Mouse (Mus musculus) cerebellum, adult 2 months (tissue): ENCODE data around the gene Gpr1. TPM values are rescaled to one million over a fixed set of nuclear protein-coding genes. Genes with fewer than 3 reads are reported as not detected.

Experiments used
- DNase-seq, 2 experiments: peaks; one replicate each; pipeline ENCODE4 v3.0.0; 2021
- H3K27ac ChIP-seq: fragments of 200-500 bp; 2 replicates; pipeline ENCODE4 v1.5.1; 2012; ENCODE audit warnings: low read length, control low read depth, inconsistent platforms; ENCODE audit not compliant: insufficient read depth
- H3K27me3 ChIP-seq: fragments of 200-500 bp; 2 replicates; pipeline ENCODE4 v1.6.1; 2012; ENCODE audit warnings: inconsistent platforms, mild to moderate bottlenecking, low read length, moderate library complexity; ENCODE audit not compliant: control insufficient read depth, insufficient read depth
- H3K4me1 ChIP-seq: fragments of 200-500 bp; 2 replicates; pipeline ENCODE4 v1.6.1; 2011; ENCODE audit warnings: low read length; ENCODE audit not compliant: control insufficient read depth, insufficient read depth
- H3K4me3 ChIP-seq: fragments of 200-500 bp; replicated peaks from 2 replicates; pipeline ENCODE3; 2011; ENCODE audit warnings: mild to moderate bottlenecking, low read depth, low read length, control low read depth; ENCODE audit not compliant: insufficient read depth
- CTCF ChIP-seq: fragments of 200-500 bp; IDR thresholded peaks from 2 replicates; pipeline ENCODE4 v1.5.1; 2011; ENCODE audit warnings: low read depth, mild to moderate bottlenecking, control low read depth, low read length, moderate library complexity, borderline replicate concordance; ENCODE audit not compliant: insufficient read depth
- POLR2A ChIP-seq: fragments of 200-500 bp; IDR thresholded peaks from 2 replicates; pipeline ENCODE4 v1.6.1; 2011; ENCODE audit warnings: low read length, control low read depth, borderline replicate concordance; ENCODE audit not compliant: insufficient read depth
- WGBS: fragments of 180-500 bp; shearing (Covaris S2); methylation state at CpG from one replicate; pipeline ENCODE4 v1.1.7; 2018; 5-methylcytosine and 5-hydroxymethylcytosine counted together
- polyA plus RNA-seq: library from polyadenylated mRNA; depleted of rRNA; stranded (reverse); fragments of >200 nt; gene quantifications from 2 replicates; pipeline ENCODE4 v1.2.3, GENCODE M21; 2012

Gene Gpr1
- polyA plus RNA-seq, 1 experiment: 0.20 TPM

DNA sequence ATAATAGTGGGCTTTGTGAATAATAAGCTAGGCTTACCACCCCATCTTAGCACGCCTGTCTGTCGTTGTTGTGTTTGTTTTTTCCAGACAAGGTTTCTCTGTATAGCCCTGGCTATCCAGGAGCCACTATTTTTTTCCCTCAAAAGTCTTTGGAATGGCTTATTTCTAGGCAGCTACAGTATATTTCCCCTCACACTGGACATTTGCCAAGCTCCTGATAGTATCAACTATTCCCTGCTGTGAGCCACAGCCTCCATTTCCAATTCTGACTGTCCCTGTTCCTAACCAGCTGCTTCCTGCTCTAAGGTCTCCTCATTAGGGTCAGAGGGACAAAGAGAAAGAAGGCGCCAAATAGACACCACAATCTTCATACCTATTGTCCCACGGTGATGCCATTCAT is 40.8 kb upstream of the Gpr1 start:
- Histone ChIP-seq H3K27me3 (peaks cover 9% of the 10 kb centered on the region; the same call in 1 of the 2 replicates), H3K27ac (no peak overlapping the region), H3K4me1 (no peaks in the 10 kb centered on the region), H3K4me3 (no peak overlapping the region)
- WGBS: 30% methylated on average over 4 of the region's 4 CpGs
- no peak for TF ChIP-seq CTCF
- no peak for TF ChIP-seq POLR2A
- no peak for DNase-seq

DNA sequence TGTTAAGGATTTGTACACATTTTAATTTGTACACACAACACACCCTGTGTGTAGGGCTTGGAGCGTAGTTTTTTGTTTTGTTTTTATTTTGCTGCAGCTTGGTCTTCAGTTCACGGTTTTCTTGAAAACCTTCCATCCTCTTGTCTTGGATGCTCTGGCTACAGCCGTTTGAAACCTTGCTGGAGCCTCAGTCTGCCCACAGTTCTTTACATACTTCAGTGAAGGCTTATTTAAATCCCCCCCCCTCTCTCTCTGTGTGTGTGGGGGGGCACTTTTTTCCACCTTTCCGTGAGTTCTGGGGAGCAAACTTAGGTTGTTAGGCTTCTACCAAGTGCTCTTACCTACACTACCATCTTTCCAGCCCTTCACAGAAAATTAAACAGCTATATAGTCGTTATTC is 38.9 kb upstream of the Gpr1 start:
- WGBS: 32% methylated on average over 5 of the region's 5 CpGs
- Histone ChIP-seq H3K4me1 (no peaks in the 10 kb centered on the region), H3K27ac (no peak overlapping the region), H3K4me3 (no peak overlapping the region), H3K27me3 (peaks cover 15% of the 10 kb centered on the region; the same call in 1 of the 2 replicates)
- no peak for DNase-seq
- TF ChIP-seq POLR2A (no peak), CTCF (no peak)

- Histone ChIP-seq H3K27ac (no peak overlapping the region), H3K4me1 (no peaks in the 10 kb centered on the region), H3K4me3 (no peak overlapping the region), H3K27me3 (peaks cover 19% of the 10 kb centered on the region; the same call in 1 of the 2 replicates)
- 30% methylated on average over 24 of the region's 24 CpGs for WGBS
- DNase-seq: no peak
- TF ChIP-seq POLR2A (no peak), CTCF (no peak; the same call in 1 of the 2 replicates)
Observed at GRCm38 (mm10) chr1:63252351-63253209, 38.2 kb upstream of the Gpr1 start.

DNA sequence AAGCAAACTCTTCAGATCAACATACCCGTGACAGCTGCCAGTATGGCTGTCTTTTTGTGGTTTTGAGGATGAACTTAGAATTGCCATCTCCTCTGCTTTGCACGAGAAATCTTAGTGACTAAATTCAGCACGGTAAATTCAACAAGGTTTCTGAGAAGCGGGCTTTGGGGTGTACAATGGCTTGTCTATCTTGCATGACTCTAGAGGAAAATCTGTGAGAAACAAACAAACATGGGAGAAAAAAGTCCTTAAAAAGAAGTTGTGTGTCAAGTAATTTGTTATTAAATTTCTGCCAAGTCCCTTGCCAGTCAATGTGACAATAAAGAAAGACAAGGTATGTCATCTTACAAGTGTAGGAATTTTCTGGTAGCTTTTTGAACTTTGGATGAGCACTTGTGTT is 34.9 kb upstream of the Gpr1 start:
- peaks cover 21% of the 10 kb centered on the region; the same call in 1 of the 2 replicates for H3K27me3 ChIP-seq
- DNase-seq: no peak
- H3K4me1 ChIP-seq: no peaks in the 10 kb centered on the region
- no peak for TF ChIP-seq POLR2A
- no peak for TF ChIP-seq CTCF
- H3K4me3 ChIP-seq: no peak overlapping the region
- WGBS: 45% methylated on average over 4 of the region's 4 CpGs
- H3K27ac ChIP-seq: no peak overlapping the region

DNA sequence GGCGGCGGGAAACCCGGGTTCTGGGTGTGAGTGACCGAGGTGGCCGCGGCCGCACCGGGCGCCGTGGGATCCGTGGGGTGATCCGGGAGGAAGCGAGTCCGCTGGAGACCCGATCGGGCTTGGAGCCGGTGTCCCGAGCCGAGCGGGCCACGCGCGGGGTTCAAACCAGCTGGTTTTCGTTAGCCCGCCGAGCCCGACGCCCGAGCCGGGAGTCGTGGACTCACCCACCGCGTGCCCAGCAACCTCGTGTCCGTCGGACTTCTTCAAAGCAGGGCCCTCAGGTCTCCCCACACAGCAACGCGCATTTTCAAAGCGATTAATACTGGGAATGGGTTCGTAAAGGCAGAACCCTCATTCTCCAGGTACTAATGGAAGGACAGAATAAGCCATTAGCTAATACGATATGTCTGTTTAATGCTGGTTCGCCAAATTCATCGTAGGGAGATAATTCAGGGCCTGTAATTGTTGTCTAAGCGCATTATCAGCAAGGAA is 34.1 kb upstream of the Gpr1 start:
- Histone ChIP-seq H3K27me3 (peaks cover 20% of the 10 kb centered on the region; the same call in 1 of the 2 replicates), H3K27ac (no peak overlapping the region), H3K4me1 (no peaks in the 10 kb centered on the region), H3K4me3 (no peak overlapping the region)
- TF ChIP-seq POLR2A (no peak), CTCF (no peak)
- 5% methylated on average over 44 of the region's 44 CpGs for WGBS
- DNase-seq: no peak

- 4% methylated on average over 18 of the region's 18 CpGs for WGBS
- Histone ChIP-seq H3K27ac (no peak overlapping the region), H3K27me3 (peaks cover 16% of the 10 kb centered on the region; the same call in 1 of the 2 replicates), H3K4me1 (no peaks in the 10 kb centered on the region), H3K4me3 (no peak overlapping the region)
- DNase-seq: no peak
- TF ChIP-seq CTCF: no peak
- no peak for TF ChIP-seq POLR2A
Observed at GRCm38 (mm10) chr1:63247831-63248359, 33.6 kb upstream of the Gpr1 start.

GRCm38 (mm10) chr1:63246862-63247521 is 32.6 kb upstream of the Gpr1 start:
- no peak overlapping the region for H3K27ac ChIP-seq
- H3K4me3 ChIP-seq: no peak overlapping the region
- DNase-seq: no peak
- TF ChIP-seq POLR2A: no peak
- no peak for TF ChIP-seq CTCF
- H3K4me1 ChIP-seq: no peaks in the 10 kb centered on the region
- 13% methylated on average over 16 of the region's 16 CpGs for WGBS
- H3K27me3 ChIP-seq: peaks cover 16% of the 10 kb centered on the region; the same call in 1 of the 2 replicates
